13 mouse cellular contexts compared by ENCODE assay signal in the genomic region with DNA sequence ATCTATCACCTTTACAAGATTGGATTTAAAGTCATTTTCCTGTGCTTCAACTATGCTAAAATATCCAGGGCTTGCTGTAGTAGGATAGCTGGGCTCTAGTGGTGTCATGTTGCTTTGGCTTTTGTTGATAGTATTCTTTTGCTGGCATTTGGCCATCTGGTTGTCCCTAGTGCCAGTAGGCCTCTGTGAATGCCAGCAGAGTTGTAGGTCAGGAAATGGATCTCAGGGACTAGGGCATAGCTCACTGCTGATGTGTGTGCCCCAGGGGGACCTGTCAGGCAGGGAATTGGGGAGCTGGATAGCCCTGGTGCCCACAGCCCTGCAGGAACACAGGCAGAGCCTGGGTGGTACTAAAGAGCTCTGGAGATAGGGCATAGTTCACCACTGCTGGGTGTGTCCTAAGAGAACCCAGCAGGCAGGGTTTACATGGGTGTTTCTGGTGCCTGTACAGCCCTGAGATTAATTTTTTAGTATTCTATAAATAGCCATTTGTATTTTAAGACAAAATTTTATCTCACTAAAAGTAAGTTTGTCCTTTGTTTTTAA.
A peak's percentile ranks its signal among the peaks of the same experiment; 100 is the strongest.
DNase-seq lines count a peak whose midpoint lies in the region; ATAC-seq and TF ChIP-seq lines count a peak whose summit lies in the region.
"Had no signal": no experiment of that assay in that cellular context is flagged by ENCODE, and none has a peak within 500 bp of the region (broad histone marks: within the 10 kb centered on the region; RNA-seq: fewer than 3 reads in every experiment).

No protein-coding gene starts in this region.

- H3K27ac ChIP-seq in lung, embryonic 14.5 days (ENCODE audit: low read depth): no peak overlapping the region
- H3K27ac ChIP-seq: embryonic facial prominence, embryonic 13.5 days; hindbrain, embryonic 10.5 days had no signal

- H3K27me3 ChIP-seq in lung, embryonic 14.5 days (ENCODE audit: insufficient read depth, low read length): no peaks in the 10 kb centered on the region
- H3K27me3 ChIP-seq: embryonic facial prominence, embryonic 13.5 days had no signal

- no peaks in the 10 kb centered on the region for H3K9me3 ChIP-seq in lung, embryonic 14.5 days (ENCODE audit: low read depth, low read length)
- H3K9me3 ChIP-seq: embryonic facial prominence, embryonic 13.5 days; hindbrain, embryonic 10.5 days had no signal

- DNase-seq in cerebellum, adult 9-11 months: peak; percentile 12
- DNase-seq in cerebellum, adult 8-10 months: no peak
- peak; percentile 38 for DNase-seq in lung, embryonic 14.5 days
- DNase-seq in lung, postnatal 25 days (ENCODE audit: low spot score): no peak
- DNase-seq in cerebellum, postnatal 36 days: peak; percentile 6 to 12
- peak; percentile 42 for DNase-seq in lung, postnatal 36 days
- DNase-seq in gastrocnemius, postnatal 36 days: no peak
- DNase-seq in left cerebral cortex, adult 11 months (ENCODE audit: low spot score): no peak
- DNase-seq: left cerebral cortex, postnatal 4 days; right cerebral cortex, adult 18-20 months had no signal

- H3K4me3 ChIP-seq in lung, embryonic 14.5 days (ENCODE audit: low read depth, low read length): no peak overlapping the region
- H3K4me3 ChIP-seq: embryonic facial prominence, embryonic 13.5 days; hindbrain, embryonic 10.5 days had no signal

- no peaks in the 10 kb centered on the region for H3K4me1 ChIP-seq in lung, embryonic 14.5 days (ENCODE audit: insufficient read depth)
- H3K4me1 ChIP-seq: embryonic facial prominence, embryonic 13.5 days; hindbrain, embryonic 10.5 days had no signal

- TF ChIP-seq CTCF in lung, embryonic 14.5 days (IDR thresholded peaks at IDR 0.05; ENCODE audit: low read depth): no peak

- H3K9ac ChIP-seq in lung, embryonic 14.5 days: no peak overlapping the region
- H3K9ac ChIP-seq: embryonic facial prominence, embryonic 13.5 days had no signal

- ATAC-seq in lung, embryonic 14.5 days (ENCODE audit: insufficient read depth): peak; percentile 35; the same call in 1 of the 2 replicates
- ATAC-seq: CD4-positive, CD25-positive, alpha-beta regulatory T cell, adult 4 months had no signal

- intact Hi-C loops in gastrocnemius, postnatal 36 days (cut with DNase I): no loop called here

- H3K36me3 ChIP-seq in lung, embryonic 14.5 days (ENCODE audit: insufficient read depth): no peaks in the 10 kb centered on the region
- H3K36me3 ChIP-seq: embryonic facial prominence, embryonic 13.5 days had no signal

- no peak overlapping the region for H3K4me2 ChIP-seq in lung, embryonic 14.5 days
- H3K4me2 ChIP-seq: embryonic facial prominence, embryonic 13.5 days had no signal

Comparison
In these comparisons a context has a peak if more than half of its experiments do, and no peak if none do; other contexts are left out.
1. DNase-seq: peak in cerebellum, adult 9-11 months (single experiment), lung, embryonic 14.5 days (single experiment), cerebellum, postnatal 36 days (2 of 2) and lung, postnatal 36 days (single experiment); none in cerebellum, adult 8-10 months (single experiment), lung, postnatal 25 days (single experiment), gastrocnemius, postnatal 36 days (0 of 2) and left cerebral cortex, adult 11 months (single experiment).